8 mouse cellular contexts compared by ENCODE assay signal in the genomic region with DNA sequence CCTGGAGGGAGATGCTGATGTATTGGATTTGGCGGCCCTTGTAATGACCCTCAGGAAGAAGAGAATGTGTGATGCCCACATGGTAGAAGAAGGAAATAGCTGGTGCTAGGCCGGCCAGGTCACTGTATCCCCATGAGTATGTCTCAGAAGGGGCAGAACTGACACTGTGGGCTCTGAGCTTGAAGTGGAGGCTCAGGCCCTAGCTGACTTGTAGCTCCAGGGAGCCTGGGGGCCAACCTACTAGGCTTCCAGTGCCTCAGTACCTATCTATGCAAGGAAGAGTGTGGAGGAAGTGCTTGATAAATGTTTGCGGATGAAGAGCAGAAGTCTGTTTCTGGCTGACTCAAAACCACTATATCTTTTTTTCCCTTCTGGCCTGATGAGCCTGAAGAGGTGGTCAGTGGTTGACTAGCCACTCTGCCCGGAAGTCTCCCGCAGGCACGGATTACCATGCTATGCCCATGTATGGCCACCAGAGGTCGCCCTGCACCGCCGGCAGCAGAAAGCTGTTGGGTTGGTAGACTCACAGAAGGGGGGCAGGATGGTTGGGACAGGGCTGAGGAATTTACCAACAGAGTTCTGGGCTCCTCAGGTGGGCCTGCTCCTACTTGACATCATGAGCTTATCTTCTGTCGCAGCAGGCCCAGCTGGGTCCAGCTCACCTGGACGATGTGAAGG. TPM values are rescaled to one million over a fixed set of nuclear protein-coding genes. Genes with fewer than 3 reads are reported as not detected.
A peak's percentile ranks its signal among the peaks of the same experiment; 100 is the strongest.
DNase-seq lines count a peak whose midpoint lies in the region; ATAC-seq and TF ChIP-seq lines count a peak whose summit lies in the region.

No protein-coding gene starts in this region.

- no peak overlapping the region for H3K4me3 ChIP-seq in ES-E14 (ENCODE audit: insufficient read depth in 1 of 2, low read depth in 1 of 2, low read length in 2 of 2, poor library complexity in 1 of 2, severe bottlenecking in 1 of 2)
- no peak overlapping the region for H3K4me3 ChIP-seq in forebrain, embryonic 12.5 days (replicated peaks)
- H3K4me3 ChIP-seq in hindbrain, embryonic 13.5 days: no peak overlapping the region
- no peak overlapping the region for H3K4me3 ChIP-seq in left cerebral cortex, adult 2 months

- in situ Hi-C loops in ES-E14 (cut with MboI; ENCODE audit: low sequenced_read_pairs in 2 of 2, unreplicated experiment in 2 of 2): loop anchor here in 1 of 2 experiments (25.0 kb wide), 1 partner anchor 309 kb away; no protein-coding TSS in a partner anchor

- no peak overlapping the region for H3K9ac ChIP-seq in ES-E14 (ENCODE audit: insufficient read depth, low read depth, low read length, poor library complexity, severe bottlenecking)
- no peak overlapping the region for H3K9ac ChIP-seq in forebrain, embryonic 12.5 days
- H3K9ac ChIP-seq in hindbrain, embryonic 13.5 days: peak overlapping the region; percentile 19; the same call in 1 of the 2 replicates

- 24% methylated on average over 11 of the region's 11 CpGs for WGBS in forebrain, embryonic 12.5 days
- WGBS in hindbrain, embryonic 13.5 days: 24% methylated on average over 11 of the region's 11 CpGs

- H3K27ac ChIP-seq in ES-E14 (ENCODE audit: insufficient read depth, low read depth, low read length, poor library complexity, severe bottlenecking): no peak overlapping the region
- H3K27ac ChIP-seq in forebrain, embryonic 12.5 days: no peak overlapping the region
- no peak overlapping the region for H3K27ac ChIP-seq in hindbrain, embryonic 13.5 days
- H3K27ac ChIP-seq in left cerebral cortex, adult 2 months: no peak overlapping the region

- H3K4me1 ChIP-seq in ES-E14 (ENCODE audit: control insufficient read depth in 2 of 2, insufficient read depth in 2 of 2, low read length in 2 of 2, poor library complexity in 1 of 2): peaks cover 4 to 8% of the 10 kb centered on the region in 2 experiments; a peak in 2 of 4 replicates
- peaks cover 12% of the 10 kb centered on the region for H3K4me1 ChIP-seq in forebrain, embryonic 12.5 days
- H3K4me1 ChIP-seq in hindbrain, embryonic 13.5 days (replicated peaks): peaks cover 11% of the 10 kb centered on the region

- DNase-seq in ES-E14 (ENCODE audit: low read depth, low spot score): no peak
- peak; percentile 75 for DNase-seq in brain, embryonic 14.5 days (ENCODE audit: low read depth)
- DNase-seq in left cerebral cortex, adult 2 months (ENCODE audit: extremely low spot score in 1 of 2, low spot score in 2 of 2): peak; percentile 81 to 86
- DNase-seq in mesoderm, embryonic 11.5 days (ENCODE audit: low read depth, low spot score): peak; percentile 72
- peak; percentile 82 to 84 for DNase-seq in right cerebral cortex, postnatal 10 days (ENCODE audit: low spot score in 2 of 2)
- DNase-seq in yolk sac, embryonic 10.5 days (ENCODE audit: low spot score): peak; percentile 41

- H3K4me2 ChIP-seq in forebrain, embryonic 12.5 days: no peak overlapping the region
- H3K4me2 ChIP-seq in hindbrain, embryonic 13.5 days: no peak overlapping the region

- ATAC-seq in forebrain, embryonic 12.5 days (ENCODE audit: low FRiP score): peak; percentile 46; the same call in 1 of the 2 replicates
- ATAC-seq in hindbrain, embryonic 13.5 days (ENCODE audit: low FRiP score): 0 out of 2 replicates have a peak, but pooled peaks have one; percentile 29

- TF ChIP-seq CTCF in brain, embryonic 14.5 days (IDR thresholded peaks at IDR 0.05; ENCODE audit: borderline replicate concordance, extremely low read depth, insufficient read depth, insufficient read length): peak; percentile 100
- TF ChIP-seq CTCF in left cerebral cortex, adult 2 months (IDR thresholded peaks at IDR 0.05): peak; percentile 100

- no peaks in the 10 kb centered on the region for H3K27me3 ChIP-seq in forebrain, embryonic 12.5 days
- H3K27me3 ChIP-seq in hindbrain, embryonic 13.5 days: no peaks in the 10 kb centered on the region

- no peaks in the 10 kb centered on the region for H3K36me3 ChIP-seq in ES-E14 (ENCODE audit: control insufficient read depth, insufficient read depth, low read length, poor library complexity, severe bottlenecking)
- H3K36me3 ChIP-seq in forebrain, embryonic 12.5 days (replicated peaks): no peaks in the 10 kb centered on the region
- no peaks in the 10 kb centered on the region for H3K36me3 ChIP-seq in hindbrain, embryonic 13.5 days

- no peaks in the 10 kb centered on the region for H3K9me3 ChIP-seq in ES-E14 (ENCODE audit: control insufficient read depth, insufficient read depth, low read depth, low read length)
- H3K9me3 ChIP-seq in forebrain, embryonic 12.5 days: no peaks in the 10 kb centered on the region
- no peaks in the 10 kb centered on the region for H3K9me3 ChIP-seq in hindbrain, embryonic 13.5 days

- intact Hi-C loops in left cerebral cortex, adult 2 months (cut with DNase I): loop anchor here (2.0 to 5.0 kb wide), 5 partner anchors 78 to 324 kb away; no protein-coding TSS in a partner anchor

- no peak for TF ChIP-seq POLR2A in brain, embryonic 14.5 days (IDR thresholded peaks at IDR 0.05; ENCODE audit: borderline replicate concordance, extremely low read depth, insufficient read depth, insufficient read length, poor library complexity, severe bottlenecking)

TF ChIP-seq in ES-E14, 5 proteins besides CTCF, POLR2A, EP300 and RAD21:
- no peak for TF ChIP-seq CHD2 (IDR thresholded peaks at IDR 0.05; ENCODE audit: low read depth, low read length)
- TF ChIP-seq ZC3H11A (IDR thresholded peaks at IDR 0.05; ENCODE audit: borderline replicate concordance, low read depth, low read length): peak; percentile 75; the same call in 1 of the 2 replicates
TF ChIP-seq in ES-E14: peak in this region for 1.

RNA-seq across cellular contexts. Expression of a gene that starts 10.5 kb away (rescaled TPM):
- total RNA-seq in ES-E14 (2012; rRNA removed): 29.8 and 35.7 TPM in 2 replicates
- polyA plus RNA-seq in brain, embryonic 14.5 days (2012; rRNA removed): 46.5 and 47.9 TPM in 2 replicates
- polyA plus RNA-seq in forebrain, embryonic 12.5 days (2016; fragmentation: Nextera tagmentation; extraction: Ambion mirVana): 6.2 and 8.6 TPM in 2 replicates
- polyA plus RNA-seq in hindbrain, embryonic 13.5 days (2015; fragmentation: Nextera tagmentation; extraction: Ambion mirVana): 9.8 and 10.2 TPM in 2 replicates
- 10 to 100 TPM; 43.9 to 46.5 TPM for total RNA-seq in left cerebral cortex, adult 2 months (2021)

RNA-seq across cellular contexts. Expression of a gene that starts 24.8 kb away (rescaled TPM):
- 16.5 and 23.5 TPM in 2 replicates for total RNA-seq in ES-E14 (2012; rRNA removed)
- 77.6 and 110 TPM in 2 replicates for polyA plus RNA-seq in brain, embryonic 14.5 days (2012; rRNA removed)
- polyA plus RNA-seq in forebrain, embryonic 12.5 days (2016; fragmentation: Nextera tagmentation; extraction: Ambion mirVana): 76.7 and 78.3 TPM in 2 replicates
- polyA plus RNA-seq in hindbrain, embryonic 13.5 days (2015; fragmentation: Nextera tagmentation; extraction: Ambion mirVana): 83.5 and 84.9 TPM in 2 replicates
- total RNA-seq in left cerebral cortex, adult 2 months (2021): 10 to 100 TPM; 53.2 to 54.1 TPM

RNA-seq across cellular contexts. Expression of a gene that starts 51.7 kb away (rescaled TPM):
- total RNA-seq in ES-E14 (2012; rRNA removed): 7.9 and 10.3 TPM in 2 replicates
- 20.7 and 53.6 TPM in 2 replicates for polyA plus RNA-seq in brain, embryonic 14.5 days (2012; rRNA removed)
- polyA plus RNA-seq in forebrain, embryonic 12.5 days (2016; fragmentation: Nextera tagmentation; extraction: Ambion mirVana): 7.2 and 8.0 TPM in 2 replicates
- 21.0 and 21.4 TPM in 2 replicates for polyA plus RNA-seq in hindbrain, embryonic 13.5 days (2015; fragmentation: Nextera tagmentation; extraction: Ambion mirVana)
- 100 to 1,000 TPM; 800 to 813 TPM for total RNA-seq in left cerebral cortex, adult 2 months (2021)
